Mouse (Mus musculus) CH12.LX (cell line): ENCODE measurements around the gene Sppl2b. TPM values are rescaled to one million over a fixed set of nuclear protein-coding genes. Genes with fewer than 3 reads are reported as not detected.

Experiments used
- DNase-seq: peaks from one replicate; pipeline ENCODE4 v3.0.0-alpha.2; 2013; ENCODE audit errors: extremely low read depth
- H3K27ac ChIP-seq: 2 replicates; pipeline ENCODE4 v1.5.1; 2012; ENCODE audit warnings: low read depth, mild to moderate bottlenecking, control low read depth, moderate library complexity; ENCODE audit not compliant: insufficient read depth
- H3K27me3 ChIP-seq: replicated peaks from 2 replicates; pipeline ENCODE3; 2012; ENCODE audit warnings: inconsistent platforms
- H3K36me3 ChIP-seq, 2 experiments: replicated peaks in 1 of 2; 2 replicates each; pipeline versions ENCODE3 to v1.6.1; 2012; ENCODE audit warnings: inconsistent platforms in 1 of 2, low read length in 1 of 2, mild to moderate bottlenecking in 1 of 2, mixed read lengths in 1 of 2, moderate library complexity in 1 of 2; ENCODE audit not compliant: control insufficient read depth in 1 of 2, insufficient read depth in 1 of 2
- H3K4me1 ChIP-seq, 2 experiments: 2 replicates each; pipeline ENCODE4 v1.6.1; 2012; ENCODE audit warnings: inconsistent platforms in 1 of 2, moderate library complexity in 1 of 2; ENCODE audit not compliant: insufficient read depth in 2 of 2, control insufficient read depth in 1 of 2
- H3K4me2 ChIP-seq: 2 replicates; pipeline ENCODE4 v1.6.1; 2012; ENCODE audit warnings: low read depth, mild to moderate bottlenecking, control low read depth; ENCODE audit not compliant: poor library complexity, insufficient read depth, severe bottlenecking
- H3K4me3 ChIP-seq, 3 experiments: fragments of 150-350 bp in 1 of 3; sonication (generic) in 1 of 3; replicated peaks in 1 of 3; 2 replicates each; pipeline versions ENCODE3 to v1.5.1; 2011 to 2012; ENCODE audit warnings: low read depth in 2 of 3, low read length in 2 of 3, mild to moderate bottlenecking in 2 of 3, moderate library complexity in 2 of 3, control low read depth in 1 of 3, improper control_type of control experiment in 1 of 3, inconsistent platforms in 1 of 3, mixed read lengths in 1 of 3; ENCODE audit not compliant: poor library complexity in 1 of 3
- H3K79me2 ChIP-seq: replicated peaks from 2 replicates; pipeline ENCODE4 v1.6.1; 2012; ENCODE audit warnings: mild to moderate bottlenecking, moderate library complexity; ENCODE audit not compliant: control insufficient read depth, poor library complexity, insufficient read depth, severe bottlenecking; ENCODE audit errors: extremely low read depth
- H3K9ac ChIP-seq: 2 replicates; pipeline ENCODE4 v1.6.1; 2012; ENCODE audit warnings: low read depth, mild to moderate bottlenecking, control low read depth, moderate library complexity; ENCODE audit not compliant: insufficient read depth
- H3K9me3 ChIP-seq: replicated peaks from 2 replicates; pipeline ENCODE3; 2012; ENCODE audit warnings: low read length, inconsistent platforms, mixed read lengths
- CTCF ChIP-seq, 2 experiments: IDR thresholded peaks in 1 of 2; conservative IDR thresholded peaks in 1 of 2; 2 replicates each; pipeline ENCODE4 v1.5.1; 2011 to 2012; ENCODE audit warnings: low read depth in 2 of 2, low read length in 2 of 2, improper control_type of control experiment in 1 of 2, inconsistent platforms in 1 of 2, mild to moderate bottlenecking in 1 of 2, moderate library complexity in 1 of 2
- ELF1 ChIP-seq: IDR thresholded peaks from 2 replicates; pipeline ENCODE4 v1.6.1; 2014; ENCODE audit warnings: low read depth, mild to moderate bottlenecking, inconsistent platforms, low read length, improper control_type of control experiment
- ETS1 ChIP-seq: conservative IDR thresholded peaks from 2 replicates; pipeline ENCODE4 v1.6.1; 2012; ENCODE audit warnings: low read depth, mild to moderate bottlenecking, inconsistent platforms, low read length, improper control_type of control experiment, moderate library complexity
- JUND ChIP-seq: conservative IDR thresholded peaks from 2 replicates; pipeline ENCODE4 v1.6.1; 2011; ENCODE audit warnings: low read depth, low read length, improper control_type of control experiment
- MAX ChIP-seq: IDR thresholded peaks from 2 replicates; pipeline ENCODE4 v1.6.1; 2011; ENCODE audit warnings: low read length, improper control_type of control experiment
- MEF2A ChIP-seq: IDR thresholded peaks from 2 replicates; pipeline ENCODE4 v1.6.1; 2014; ENCODE audit warnings: low read depth, mild to moderate bottlenecking, inconsistent platforms, low read length, improper control_type of control experiment, borderline replicate concordance
- MXI1 ChIP-seq: IDR thresholded peaks from 2 replicates; pipeline ENCODE4 v1.6.1; 2011; ENCODE audit warnings: mild to moderate bottlenecking, low read depth, low read length, improper control_type of control experiment
- MYC ChIP-seq: IDR thresholded peaks from 2 replicates; pipeline ENCODE4 v1.6.1; 2011; ENCODE audit warnings: low read depth, mild to moderate bottlenecking, improper control_type of control experiment, low read length
- NRF1 ChIP-seq: IDR thresholded peaks from 2 replicates; pipeline ENCODE4 v1.6.1; 2014; ENCODE audit warnings: low read depth, mild to moderate bottlenecking, inconsistent platforms, low read length, improper control_type of control experiment, moderate library complexity
- PAX5 ChIP-seq: IDR thresholded peaks from 2 replicates; pipeline ENCODE4 v1.6.1; 2012; ENCODE audit warnings: low read length, inconsistent platforms, mixed read lengths
- POLR2A ChIP-seq: IDR thresholded peaks from 2 replicates; pipeline ENCODE4 v1.6.1; 2011; ENCODE audit warnings: low read depth, mild to moderate bottlenecking, improper control_type of control experiment, low read length
- SIN3A ChIP-seq: IDR thresholded peaks from 2 replicates; pipeline ENCODE4 v1.6.1; 2012; ENCODE audit warnings: low read length, improper control_type of control experiment, inconsistent platforms
- USF2 ChIP-seq: conservative IDR thresholded peaks from 2 replicates; pipeline ENCODE4 v1.6.1; 2011; ENCODE audit warnings: low read depth, low read length, improper control_type of control experiment
- ZC3H11A ChIP-seq: IDR thresholded peaks from 2 replicates; pipeline ENCODE4 v1.6.1; 2012; ENCODE audit warnings: low read depth, mild to moderate bottlenecking, inconsistent platforms, low read length, improper control_type of control experiment
- ZKSCAN1 ChIP-seq: IDR thresholded peaks from 2 replicates; pipeline ENCODE4 v1.6.1; 2012; ENCODE audit warnings: low read depth, inconsistent platforms, low read length, improper control_type of control experiment, borderline replicate concordance
- ZMIZ1 ChIP-seq: IDR thresholded peaks from 2 replicates; pipeline ENCODE4 v1.6.1; 2012; ENCODE audit warnings: low read depth, mild to moderate bottlenecking, inconsistent platforms, low read length, improper control_type of control experiment
- ZNF384 ChIP-seq: IDR thresholded peaks from 2 replicates; pipeline ENCODE4 v1.6.1; 2012; ENCODE audit warnings: low read depth, low read length, improper control_type of control experiment, inconsistent platforms
- dilution Hi-C: fragments of 300-500 bp; cut with MboI; formaldehyde crosslinking; loops from 2 replicates; pipeline ENCODE4 v1.14.3; 2020; ENCODE audit warnings: low sequenced_read_pairs; ENCODE audit not compliant: extremely low pct_unique_long_range_greater_than_20kb, extremely low pct_ligation_motif_present
- in situ Hi-C: fragments of 300-500 bp; cut with MboI; formaldehyde crosslinking; loops from 3 replicates; pipeline ENCODE4 v1.14.3; 2019; ENCODE audit warnings: low sequenced_read_pairs, low pct_ligation_motif_present, low pct_unique_long_range_greater_than_20kb, mixed read lengths
- polyA plus RNA-seq: library from polyadenylated mRNA; unstranded; fragments of >175 nt; gene quantifications from 2 replicates; pipeline ENCODE4 v1.2.1, GENCODE M21; 2012; ENCODE audit warnings: low read depth; ENCODE audit not compliant: insufficient read length
- total RNA-seq, 2 experiments: library from RNA; depleted of rRNA; stranded (reverse); fragments of 300-350 nt in 1 of 2; fragments of >200 nt in 1 of 2; gene quantifications; 2 replicates each; pipeline ENCODE4 v1.2.3; 2012 to 2014

Gene Sppl2b
- total and polyA plus RNA-seq, 3 experiments = 13.8 to 24.1 (median 19.0) TPM

DNA sequence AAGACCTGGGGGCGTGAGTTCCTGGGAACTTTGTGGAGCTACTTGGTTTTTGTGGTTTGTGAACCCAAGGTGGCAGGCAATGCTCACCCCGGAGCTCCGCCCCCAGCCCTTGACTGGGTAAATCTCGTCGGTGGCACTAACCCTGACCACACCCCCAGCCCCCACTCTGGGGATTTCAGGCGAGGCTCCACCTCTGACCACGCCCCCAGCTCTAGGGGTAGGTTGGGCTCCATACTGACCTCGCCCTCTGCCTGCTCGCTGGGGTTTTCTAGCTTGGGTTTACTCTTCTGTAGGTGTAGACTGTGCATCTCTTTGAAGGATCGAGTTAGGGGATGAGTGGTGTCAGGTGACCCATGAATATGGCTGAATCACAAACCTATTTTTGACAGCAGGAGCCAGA lies 6.5 kb upstream of the Sppl2b start:
- no peaks in the 10 kb centered on the region for H3K79me2 ChIP-seq
- in situ Hi-C loops (no loop called here), dilution Hi-C loops (no loop called here)
- H3K4me3 ChIP-seq = no peak overlapping the region
- H3K9ac ChIP-seq = no peak overlapping the region
- H3K4me1 ChIP-seq = peaks cover 6 to 22% of the 10 kb centered on the region in 2 experiments
- peaks cover 20 to 43% of the 10 kb centered on the region in 2 experiments for H3K36me3 ChIP-seq
- peak; percentile 88 for DNase-seq
- H3K4me2 ChIP-seq = no peak overlapping the region
- TF ChIP-seq ZNF384 (no peak), MEF2A (no peak), JUND (no peak), ZC3H11A (no peak), USF2 (no peak), POLR2A (no peak), ETS1 (no peak), ZMIZ1 (no peak), ELF1 (no peak), SIN3A (no peak), PAX5 (no peak)
- peaks cover 19% of the 10 kb centered on the region for H3K27me3 ChIP-seq
- no peak overlapping the region for H3K27ac ChIP-seq
- H3K9me3 ChIP-seq = no peaks in the 10 kb centered on the region

DNA sequence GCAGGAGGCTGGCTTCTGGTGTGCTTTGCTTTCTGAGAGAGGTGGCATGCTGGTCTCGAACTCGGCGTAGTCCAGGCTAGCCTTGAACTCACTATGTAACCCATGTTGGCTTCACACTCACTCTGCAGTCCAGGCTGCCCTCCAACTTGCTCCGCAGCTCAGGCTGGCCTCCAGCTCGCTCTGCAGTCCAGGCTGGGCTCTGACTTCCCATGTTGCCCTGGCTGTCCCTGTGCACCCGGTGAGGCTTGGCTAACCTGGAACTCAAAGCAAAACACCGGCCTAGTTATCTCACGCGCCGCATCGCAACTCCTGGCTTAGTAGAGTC lies 636 bp downstream of the Sppl2b start:
- H3K36me3 ChIP-seq = peaks cover 22 to 52% of the 10 kb centered on the region in 2 experiments
- peak overlapping the region; percentile 64 for H3K4me2 ChIP-seq
- no peak for DNase-seq
- H3K79me2 ChIP-seq = peaks cover 16% of the 10 kb centered on the region
- H3K4me3 ChIP-seq = peak overlapping the region; percentile 85 to 99 (median 90)
- H3K27me3 ChIP-seq = no peaks in the 10 kb centered on the region
- peaks cover 10 to 34% of the 10 kb centered on the region in 2 experiments for H3K4me1 ChIP-seq
- no peak overlapping the region for H3K27ac ChIP-seq
- in situ Hi-C loops (loop anchor here (5.0 kb wide), 1 partner anchor 33 kb away; no protein-coding TSS in a partner anchor), dilution Hi-C loops (no loop called here)
- peak overlapping the region; percentile 45 for H3K9ac ChIP-seq
- TF ChIP-seq ZC3H11A (no peak), MYC (0 out of 2 replicates have a peak, but pooled peaks have one; percentile 2), ZKSCAN1 (no peak), NRF1 (no peak)
- H3K9me3 ChIP-seq = no peaks in the 10 kb centered on the region

DNA sequence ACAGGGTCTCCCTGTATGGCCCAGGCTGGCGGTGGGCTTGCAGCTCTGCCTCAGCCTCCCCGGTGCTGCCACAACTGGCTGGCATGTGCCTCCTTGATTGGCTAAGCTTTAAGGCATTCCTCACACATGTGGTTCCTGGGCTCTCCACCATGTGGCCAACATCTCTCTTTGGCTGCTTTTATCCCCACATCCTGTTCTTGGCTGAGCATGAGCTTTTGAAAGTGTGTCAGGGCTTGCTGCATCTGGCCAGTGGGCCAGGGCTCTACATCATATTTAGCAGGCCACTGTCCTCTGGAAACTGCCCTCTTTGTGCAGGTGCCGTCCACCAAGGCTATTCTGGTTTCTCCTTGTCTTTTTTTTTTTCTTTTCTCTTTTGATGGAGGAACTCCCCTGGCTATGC lies 1.2 kb downstream of the Sppl2b start:
- dilution Hi-C loops (no loop called here), in situ Hi-C loops (loop anchor here (5.0 kb wide), 1 partner anchor 34 kb away; no protein-coding TSS in a partner anchor)
- Histone ChIP-seq H3K79me2 (peaks cover 16% of the 10 kb centered on the region), H3K4me2 (peak overlapping the region; percentile 64), H3K27me3 (no peaks in the 10 kb centered on the region), H3K27ac (no peak overlapping the region), H3K4me1 (peaks cover 10 to 34% of the 10 kb centered on the region in 2 experiments), H3K4me3 (peak overlapping the region in 1 of 3 experiments; percentile 85), H3K36me3 (peaks cover 22 to 53% of the 10 kb centered on the region in 2 experiments), H3K9ac (0 out of 2 replicates have a peak overlapping the region, but pooled peaks have one; percentile 45), H3K9me3 (no peaks in the 10 kb centered on the region)
- DNase-seq = peak; percentile 63
- TF ChIP-seq CTCF (conservative IDR thresholded peaks at IDR 0.05 in 1 of 2, IDR thresholded peaks at IDR 0.05 in 1 of 2; ENCODE audit: low read depth in 2 of 2, low read length in 2 of 2) (no peak), MAX (peak; percentile 81), MYC (peak; percentile 71), MXI1 (0 out of 2 replicates have a peak, but pooled peaks have one; percentile 50)
